Mouse (Mus musculus) lung, embryonic 14.5 days (tissue): ENCODE measurements at regions not wholly inside any gene's neighbourhood (a gene's known extent, or its start where the extent isn't known, plus 50 kb on each side); places are given as distances from the start of the nearest gene placed in this dataset.

ENCODE experiments used
- ATAC-seq: fragments of 200-750 bp; cut with Nextera tagmentation; 2 replicates; pipeline ENCODE4 v1.8.0; 2017; ENCODE audit warnings: mild to moderate bottlenecking, moderate TSS enrichment, moderate library complexity; ENCODE audit not compliant: insufficient read depth
- DNase-seq: peaks from one replicate; pipeline ENCODE4 v3.0.0-alpha.2; 2015
- H3K27ac ChIP-seq: fragments of 300-500 bp; sonication (generic); 2 replicates; pipeline ENCODE4 v1.5.1; 2014; ENCODE audit warnings: low read depth, mild to moderate bottlenecking, moderate library complexity
- H3K27me3 ChIP-seq: fragments of 300-500 bp; sonication (generic); 2 replicates; pipeline ENCODE4 v1.6.1; 2014; ENCODE audit warnings: low read length, control low read depth; ENCODE audit not compliant: insufficient read depth
- H3K36me3 ChIP-seq: fragments of 300-500 bp; sonication (generic); 2 replicates; pipeline ENCODE4 v1.6.1; 2014; ENCODE audit warnings: control low read depth; ENCODE audit not compliant: insufficient read depth
- H3K4me1 ChIP-seq: fragments of 300-500 bp; sonication (generic); 2 replicates; pipeline ENCODE4 v1.6.1; 2014; ENCODE audit warnings: antibody characterized with exemption, control low read depth; ENCODE audit not compliant: insufficient read depth
- H3K4me2 ChIP-seq: fragments of 300-500 bp; sonication (generic); 2 replicates; pipeline ENCODE4 v1.6.1; 2014; ENCODE audit warnings: mild to moderate bottlenecking
- H3K4me3 ChIP-seq: fragments of 300-500 bp; sonication (generic); 2 replicates; pipeline ENCODE4 v1.5.1; 2014; ENCODE audit warnings: low read depth, low read length
- H3K9ac ChIP-seq: fragments of 300-500 bp; sonication (generic); 2 replicates; pipeline ENCODE4 v1.6.1; 2014
- H3K9me3 ChIP-seq: fragments of 300-500 bp; sonication (generic); 2 replicates; pipeline ENCODE4 v1.6.1; 2016; ENCODE audit warnings: low read depth, low read length, control low read depth
- CTCF ChIP-seq: IDR thresholded peaks from 2 replicates; pipeline ENCODE4 v1.5.1; 2016; ENCODE audit warnings: antibody characterized with exemption, low read depth
- WGBS: fragments of 180-500 bp; shearing (Covaris S2); extraction: QIAGEN DNeasy Blood & Tissue Kit; methylation state at CpG from one replicate; pipeline ENCODE4 v1.1.7; 2014; 5-methylcytosine and 5-hydroxymethylcytosine counted together

DNA sequence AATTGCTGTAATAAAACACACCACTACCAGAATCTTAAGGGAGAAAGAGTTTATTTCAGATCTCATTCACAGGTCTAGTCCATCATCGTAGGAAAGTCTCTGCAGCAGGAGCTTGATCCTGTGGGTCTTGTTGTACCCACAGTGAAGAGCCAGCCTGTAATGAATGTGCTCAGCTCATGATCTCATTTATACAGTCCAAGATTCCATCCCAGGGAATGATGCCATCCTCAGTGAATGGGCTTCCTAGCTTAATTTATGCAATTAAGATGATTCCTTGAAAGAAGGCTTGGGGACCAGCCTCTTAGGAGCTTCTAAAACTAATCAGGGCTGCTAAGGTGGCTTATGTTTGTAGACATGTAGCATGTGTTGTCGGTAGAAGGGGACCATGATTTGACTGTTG, 89.3 kb upstream of the Prmt6 start:
- Histone ChIP-seq H3K4me3 (no peak overlapping the region), H3K4me1 (no peaks in the 10 kb centered on the region), H3K9me3 (no peaks in the 10 kb centered on the region), H3K36me3 (no peaks in the 10 kb centered on the region), H3K4me2 (no peak overlapping the region), H3K27ac (no peak overlapping the region), H3K27me3 (no peaks in the 10 kb centered on the region), H3K9ac (no peak overlapping the region)
- 93% methylated on average over 2 of the region's 2 CpGs for WGBS
- ATAC-seq (no peak), DNase-seq (no peak)
- no peak for TF ChIP-seq CTCF

DNA sequence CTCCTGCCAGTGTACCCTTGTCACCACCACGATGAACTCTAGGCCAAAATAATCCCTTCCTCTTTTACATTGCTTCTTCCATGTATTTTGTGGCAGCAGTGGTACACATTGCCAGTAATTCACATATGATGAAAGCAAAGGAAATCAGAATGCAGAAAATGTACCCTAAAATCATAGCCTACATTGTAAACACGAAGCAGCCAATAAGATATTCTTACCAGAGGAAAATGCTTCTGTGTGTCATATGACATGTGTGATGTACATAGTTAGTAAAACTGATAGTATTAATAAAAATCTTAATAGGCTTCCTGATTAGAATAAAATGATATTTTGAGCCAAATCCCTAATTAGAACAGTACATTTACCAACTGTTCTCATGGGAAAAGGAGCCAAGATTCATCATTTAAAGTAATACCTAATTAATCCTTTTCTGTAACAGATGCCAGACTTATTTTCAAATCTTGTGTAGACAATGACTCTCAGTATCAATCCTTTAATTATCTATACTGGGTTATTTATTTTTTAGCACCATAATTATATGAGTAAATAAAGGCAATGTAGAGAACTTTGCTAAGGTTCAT, 88.3 kb upstream of the Prmt6 start:
- no peak overlapping the region for H3K4me2 ChIP-seq
- H3K27ac ChIP-seq = no peak overlapping the region
- no peak for TF ChIP-seq CTCF
- H3K4me1 ChIP-seq = no peaks in the 10 kb centered on the region
- DNase-seq = no peak
- H3K27me3 ChIP-seq = no peaks in the 10 kb centered on the region
- H3K9me3 ChIP-seq = no peaks in the 10 kb centered on the region
- WGBS = 71% methylated on average over 2 of the region's 2 CpGs
- no peak for ATAC-seq
- H3K36me3 ChIP-seq = no peaks in the 10 kb centered on the region
- H3K4me3 ChIP-seq = no peak overlapping the region
- H3K9ac ChIP-seq = no peak overlapping the region

DNA sequence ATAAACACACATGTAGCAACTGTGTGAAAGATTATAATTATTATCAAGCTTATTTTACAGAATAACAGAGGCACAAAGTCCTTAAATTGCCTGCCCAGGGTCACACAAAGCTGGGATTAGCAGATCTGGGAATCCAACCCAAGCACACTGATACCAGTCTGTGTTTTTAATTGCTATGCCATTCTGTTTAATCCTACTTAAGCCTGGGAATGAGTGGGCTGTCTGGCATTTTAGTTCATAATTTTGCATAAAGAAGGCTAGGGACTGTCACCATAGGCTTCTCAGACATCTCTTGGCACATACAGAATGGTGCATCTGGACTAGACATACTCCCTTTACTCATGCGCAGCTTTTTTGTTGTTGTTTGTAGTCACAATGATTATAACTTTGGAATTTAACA, 78.4 kb upstream of the Prmt6 start:
- Histone ChIP-seq H3K36me3 (no peaks in the 10 kb centered on the region), H3K4me3 (no peak overlapping the region), H3K4me1 (no peaks in the 10 kb centered on the region), H3K4me2 (no peak overlapping the region), H3K27me3 (no peaks in the 10 kb centered on the region), H3K27ac (no peak overlapping the region), H3K9ac (no peak overlapping the region), H3K9me3 (no peaks in the 10 kb centered on the region)
- no peak for ATAC-seq
- TF ChIP-seq CTCF = no peak
- 84% methylated on average over 1 of the region's 1 CpGs for WGBS
- no peak for DNase-seq

DNA sequence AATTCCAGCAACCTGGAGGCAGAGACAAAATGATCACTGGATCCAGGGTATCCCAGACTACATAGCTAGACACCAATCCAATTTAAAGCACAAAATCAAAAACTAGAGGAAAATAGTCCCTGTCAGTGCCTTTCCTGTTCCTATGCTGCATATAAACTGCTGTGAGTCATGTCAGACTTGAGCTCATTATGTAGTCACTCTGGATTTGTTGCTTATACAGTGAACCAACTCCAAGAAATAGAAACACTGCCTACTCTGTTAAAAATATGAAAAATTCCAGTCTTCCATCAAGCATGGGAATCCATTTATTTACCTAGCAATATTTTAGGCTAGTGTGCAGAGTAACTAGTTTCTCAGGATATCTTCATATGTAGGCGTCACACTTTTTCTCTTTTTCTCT, 59.5 kb upstream of the Prmt6 start:
- no peak for ATAC-seq
- H3K27me3 ChIP-seq = no peaks in the 10 kb centered on the region
- H3K9me3 ChIP-seq = no peaks in the 10 kb centered on the region
- H3K9ac ChIP-seq = no peak overlapping the region
- DNase-seq = no peak
- WGBS = 86% methylated on average over 1 of the region's 1 CpGs
- no peak for TF ChIP-seq CTCF
- H3K4me1 ChIP-seq = no peaks in the 10 kb centered on the region
- H3K4me3 ChIP-seq = no peak overlapping the region
- no peaks in the 10 kb centered on the region for H3K36me3 ChIP-seq
- no peak overlapping the region for H3K4me2 ChIP-seq
- no peak overlapping the region for H3K27ac ChIP-seq

DNA sequence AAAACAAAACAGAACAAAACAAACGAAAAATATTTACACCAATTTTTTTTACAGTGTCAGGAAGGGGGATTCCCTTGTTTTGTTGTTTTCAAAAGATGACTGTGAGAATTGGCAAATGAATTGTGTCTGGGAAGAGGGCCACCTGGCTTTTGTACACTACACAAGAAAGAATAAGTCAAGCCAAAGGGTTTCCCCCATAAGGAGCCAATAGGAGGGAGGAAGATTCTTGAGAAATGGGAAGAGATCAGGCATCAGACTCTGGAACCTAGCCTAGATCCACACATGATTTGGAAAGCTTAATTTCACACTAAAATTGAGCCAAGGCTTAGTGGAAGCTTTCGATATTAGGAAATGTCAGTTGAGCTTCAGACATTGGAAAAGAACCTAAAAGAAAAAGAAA, 52.4 kb upstream of the Prmt6 start:
- Histone ChIP-seq H3K4me1 (no peaks in the 10 kb centered on the region), H3K27ac (no peak overlapping the region), H3K27me3 (no peaks in the 10 kb centered on the region), H3K36me3 (no peaks in the 10 kb centered on the region), H3K9me3 (no peaks in the 10 kb centered on the region), H3K4me3 (no peak overlapping the region), H3K4me2 (no peak overlapping the region), H3K9ac (no peak overlapping the region)
- DNase-seq (peak; percentile 81), ATAC-seq (peak; percentile 75; the same call in 1 of the 2 replicates)
- TF ChIP-seq CTCF = no peak
- 47% methylated on average over 2 of the region's 2 CpGs for WGBS
